In genomic region chr1:37347361-37348080, GRCm38 (mm10) we compare ENCODE assay signal across 8 mouse cellular contexts. TPM values are rescaled to one million over a fixed set of nuclear protein-coding genes. Genes with fewer than 3 reads are reported as not detected.
DNase-seq lines count a peak whose midpoint lies in the region; ATAC-seq and TF ChIP-seq lines count a peak whose summit lies in the region.
"Had no signal": no experiment of that assay in that cellular context is flagged by ENCODE, and none has a peak within 500 bp of the region (broad histone marks: within the 10 kb centered on the region; RNA-seq: fewer than 3 reads in every experiment).

No protein-coding gene starts in this region.

- H3K4me1 ChIP-seq in hindbrain, postnatal 0 days (ENCODE audit: insufficient read depth, low read length) = no peaks in the 10 kb centered on the region; the same call in 1 of the 2 replicates
- no peaks in the 10 kb centered on the region for H3K4me1 ChIP-seq in hindbrain, embryonic 11.5 days (replicated peaks; ENCODE audit: control insufficient read depth, insufficient read depth, low read length)
- no peaks in the 10 kb centered on the region for H3K4me1 ChIP-seq in intestine, postnatal 0 days (replicated peaks; ENCODE audit: control insufficient read depth, insufficient read depth, low read length)

- peak; percentile 61 for DNase-seq in hindbrain, postnatal 0 days (ENCODE audit: low spot score)
- no peak for DNase-seq in hindbrain, embryonic 11.5 days (ENCODE audit: low spot score)
- DNase-seq in Muller cell, postnatal 12 days (ENCODE audit: inconsistent ontology term) = peak; percentile 76
- peak; percentile 52 for DNase-seq in adrenal gland, postnatal 14 days
- peak; percentile 69 for DNase-seq in gonadal fat pad, adult 2 months (ENCODE audit: low read depth)
- no peak for DNase-seq in spleen, postnatal 14 days (ENCODE audit: low spot score in 2 of 2)
- DNase-seq: kidney, adult 8-10 months had no signal

- no peaks in the 10 kb centered on the region for H3K9me3 ChIP-seq in hindbrain, postnatal 0 days (ENCODE audit: low read length)
- no peaks in the 10 kb centered on the region for H3K9me3 ChIP-seq in hindbrain, embryonic 11.5 days (ENCODE audit: control insufficient read depth, low read length)
- H3K9me3 ChIP-seq in intestine, postnatal 0 days (ENCODE audit: control insufficient read depth) = no peaks in the 10 kb centered on the region

- H3K9ac ChIP-seq in hindbrain, postnatal 0 days (replicated peaks; ENCODE audit: low read length) = no peak overlapping the region
- H3K9ac ChIP-seq in hindbrain, embryonic 11.5 days (ENCODE audit: low read depth, low read length) = no peak overlapping the region
- H3K9ac ChIP-seq in intestine, postnatal 0 days (ENCODE audit: low read depth, low read length) = no peak overlapping the region

- ATAC-seq in hindbrain, postnatal 0 days = peak; percentile 10; the same call in 1 of the 2 replicates
- no peak for ATAC-seq in hindbrain, embryonic 11.5 days (ENCODE audit: low FRiP score)
- no peak for ATAC-seq in intestine, postnatal 0 days

- H3K27me3 ChIP-seq in hindbrain, postnatal 0 days (ENCODE audit: insufficient read depth, low read length) = no peaks in the 10 kb centered on the region
- H3K27me3 ChIP-seq in hindbrain, embryonic 11.5 days (ENCODE audit: control insufficient read depth, insufficient read depth, low read length) = no peaks in the 10 kb centered on the region
- H3K27me3 ChIP-seq in intestine, postnatal 0 days (replicated peaks; ENCODE audit: control insufficient read depth, insufficient read depth, low read length) = no peaks in the 10 kb centered on the region

- 0 out of 2 replicates have a peak overlapping the region, but pooled peaks have one; percentile 7 for H3K27ac ChIP-seq in hindbrain, postnatal 0 days
- no peak overlapping the region for H3K27ac ChIP-seq in hindbrain, embryonic 11.5 days (ENCODE audit: low read depth, low read length)
- H3K27ac ChIP-seq in intestine, postnatal 0 days (ENCODE audit: low read depth, low read length) = no peak overlapping the region

- H3K36me3 ChIP-seq in hindbrain, postnatal 0 days (ENCODE audit: insufficient read depth, low read length) = no peaks in the 10 kb centered on the region
- no peaks in the 10 kb centered on the region for H3K36me3 ChIP-seq in hindbrain, embryonic 11.5 days (ENCODE audit: control insufficient read depth, insufficient read depth, low read length)
- no peaks in the 10 kb centered on the region for H3K36me3 ChIP-seq in intestine, postnatal 0 days (ENCODE audit: control insufficient read depth, insufficient read depth)

- no peak overlapping the region for H3K4me3 ChIP-seq in hindbrain, postnatal 0 days (ENCODE audit: low read length)
- H3K4me3 ChIP-seq in hindbrain, embryonic 11.5 days (ENCODE audit: low read depth, low read length) = no peak overlapping the region
- no peak overlapping the region for H3K4me3 ChIP-seq in intestine, postnatal 0 days (ENCODE audit: low read depth, low read length)

- H3K4me2 ChIP-seq in hindbrain, postnatal 0 days (ENCODE audit: low read depth, low read length) = no peak overlapping the region
- no peak overlapping the region for H3K4me2 ChIP-seq in hindbrain, embryonic 11.5 days (replicated peaks; ENCODE audit: low read depth, low read length)
- H3K4me2 ChIP-seq in intestine, postnatal 0 days (replicated peaks; ENCODE audit: low read depth) = no peak overlapping the region

- WGBS in hindbrain, postnatal 0 days = 40% methylated on average over 9 of the region's 9 CpGs
- whole genome bisulfite sequencing in hindbrain, embryonic 11.5 days = 82% methylated on average over 9 of the region's 9 CpGs
- WGBS in intestine, postnatal 0 days = 56% methylated on average over 9 of the region's 9 CpGs

- no peak for TF ChIP-seq CTCF in hindbrain, postnatal 0 days (IDR thresholded peaks at IDR 0.05; ENCODE audit: low read depth)
- TF ChIP-seq CTCF in intestine, postnatal 0 days (IDR thresholded peaks at IDR 0.05; ENCODE audit: low read depth) = no peak

RNA-seq across cellular contexts. Expression of gene Inpp4a, which starts 47.9 kb away (rescaled TPM):
- 45.3 and 53.6 TPM in 2 replicates for total RNA-seq in hindbrain, postnatal 0 days (2014; rRNA removed)
- polyA plus RNA-seq in hindbrain, postnatal 0 days (2015; fragmentation: Nextera tagmentation; extraction: Ambion mirVana) = 82.5 and 83.7 TPM in 2 replicates
- polyA plus RNA-seq in hindbrain, embryonic 11.5 days (2014; fragmentation: Nextera tagmentation; extraction: Ambion mirVana) = 22.2 and 27.2 TPM in 2 replicates
- total RNA-seq in adrenal gland, postnatal 14 days (2021) = 21.2 and 23.5 TPM in 2 replicates
- 10.6 and 14.2 TPM in 2 replicates for polyA plus RNA-seq in gonadal fat pad, adult 2 months (2012; rRNA removed)
- 7.8 and 9.5 TPM in 2 replicates for polyA plus RNA-seq in intestine, postnatal 0 days (2015; fragmentation: Nextera tagmentation; extraction: Ambion mirVana)

Comparison
In these comparisons a context has a peak if more than half of its experiments do, and no peak if none do; other contexts are left out.
1. DNase-seq: peak in hindbrain, postnatal 0 days (single experiment), Muller cell, postnatal 12 days (single experiment), adrenal gland, postnatal 14 days (single experiment) and gonadal fat pad, adult 2 months (single experiment); none in hindbrain, embryonic 11.5 days (single experiment) and spleen, postnatal 14 days (0 of 2).